Mouse (Mus musculus): ENCODE results near the gene Slc43a3.

- TF ChIP-seq CTCF (IDR thresholded peaks at IDR 0.05; ENCODE audit: borderline replicate concordance, insufficient read depth, low read length), result no peak
- TF ChIP-seq POLR2A (IDR thresholded peaks at IDR 0.05; ENCODE audit: low read depth, low read length), result no peak
These were observed 23.7 kb upstream of the Slc43a3 start for GRCm38 (mm10) chr2:84912722-84913121.
